Mouse (Mus musculus) ES-Bruce4 (cell line): ENCODE results near the gene Ccnk. TPM values are rescaled to one million over a fixed set of nuclear protein-coding genes. Genes with fewer than 3 reads are reported as not detected.

ENCODE experiments used
- H3K27ac ChIP-seq: 2 replicates; pipeline ENCODE4 v1.5.1; 2012; ENCODE audit warnings: low read length, inconsistent platforms; ENCODE audit not compliant: insufficient read depth
- H3K27me3 ChIP-seq: 2 replicates; pipeline ENCODE4 v1.6.1; 2012; ENCODE audit warnings: mild to moderate bottlenecking, low read length, inconsistent platforms; ENCODE audit not compliant: control insufficient read depth, poor library complexity, insufficient read depth, severe bottlenecking
- H3K36me3 ChIP-seq: 2 replicates; pipeline ENCODE4 v1.6.1; 2012; ENCODE audit warnings: inconsistent platforms, mild to moderate bottlenecking, low read length, moderate library complexity; ENCODE audit not compliant: control insufficient read depth, poor library complexity, insufficient read depth, severe bottlenecking
- H3K4me1 ChIP-seq: one replicate; pipeline ENCODE4 v1.8.1; 2011; ENCODE audit warnings: low read length; ENCODE audit not compliant: control insufficient read depth, insufficient read depth
- H3K4me3 ChIP-seq: 2 replicates; pipeline ENCODE4 v1.5.1; 2011; ENCODE audit warnings: low read depth, mild to moderate bottlenecking, low read length
- H3K9ac ChIP-seq: 2 replicates; pipeline ENCODE4 v1.6.1; 2012; ENCODE audit warnings: low read depth, mild to moderate bottlenecking, inconsistent platforms; ENCODE audit not compliant: poor library complexity, severe bottlenecking
- H3K9me3 ChIP-seq: replicated peaks from 2 replicates; pipeline ENCODE4 v1.6.1; 2012; ENCODE audit warnings: mild to moderate bottlenecking, low read length, inconsistent platforms; ENCODE audit not compliant: control insufficient read depth, poor library complexity, insufficient read depth, severe bottlenecking
- CTCF ChIP-seq: IDR thresholded peaks from one replicate; pipeline ENCODE4 v1.8.1; 2011; ENCODE audit warnings: low read depth, low read length
- EP300 ChIP-seq: IDR thresholded peaks from 2 replicates; pipeline ENCODE4 v1.6.1; 2011; ENCODE audit warnings: low read depth, low read length; ENCODE audit not compliant: insufficient read depth
- POLR2A ChIP-seq: IDR thresholded peaks from one replicate; pipeline ENCODE4 v1.8.1; 2011; ENCODE audit warnings: low read length; ENCODE audit not compliant: insufficient read depth
- polyA plus RNA-seq: library from polyadenylated mRNA; stranded (reverse); fragments of >200 nt; gene quantifications from 2 replicates; pipeline ENCODE4 v1.2.4, GENCODE M21; 2011; ENCODE audit warnings: low read depth; ENCODE audit not compliant: missing spikeins, insufficient read depth, insufficient read length

Gene Ccnk
- polyA plus RNA-seq, 1 experiment: 69.8 TPM

- Histone ChIP-seq H3K4me1 (peaks cover 5% of the 10 kb centered on the region), H3K27ac (no peak overlapping the region)
Observed at GRCm38 (mm10) chr12:108240953-108241588, 61.7 kb downstream of the Ccnk start.

DNA sequence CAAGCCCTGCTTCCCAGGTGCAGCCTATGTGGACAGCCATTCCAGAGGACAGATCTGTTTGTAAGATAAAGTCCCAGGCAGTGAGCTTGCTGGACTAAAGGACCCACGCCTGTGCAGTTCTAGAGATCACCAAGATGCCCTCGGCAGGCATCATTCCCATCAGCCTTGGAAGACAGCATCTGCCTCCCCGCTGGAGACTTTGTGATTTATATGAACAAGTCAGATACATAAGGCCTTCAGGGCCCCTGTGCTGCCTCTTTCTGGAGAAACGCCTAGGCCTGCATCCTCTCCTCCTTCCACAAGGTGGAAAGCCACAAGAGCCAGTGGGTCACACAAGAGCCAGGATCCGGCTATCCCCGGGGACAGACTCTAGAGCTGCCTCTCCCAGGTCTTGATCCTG, 62.2 kb downstream of the Ccnk start:
- no peak for TF ChIP-seq EP300
- no peak for TF ChIP-seq POLR2A
- no peak for TF ChIP-seq CTCF
- H3K4me1 ChIP-seq: peaks cover 3% of the 10 kb centered on the region
- H3K36me3 ChIP-seq: no peaks in the 10 kb centered on the region
- H3K9ac ChIP-seq: no peak overlapping the region
- no peak overlapping the region for H3K27ac ChIP-seq
- no peaks in the 10 kb centered on the region for H3K27me3 ChIP-seq
- no peaks in the 10 kb centered on the region for H3K9me3 ChIP-seq
- H3K4me3 ChIP-seq: no peak overlapping the region

More at GRCm38 (mm10) chr12:108240953-108241588, 61.7 kb downstream of the Ccnk start:
- H3K9me3 ChIP-seq: no peaks in the 10 kb centered on the region
- no peaks in the 10 kb centered on the region for H3K27me3 ChIP-seq
- no peak overlapping the region for H3K4me3 ChIP-seq
- TF ChIP-seq EP300 (no peak), POLR2A (no peak), CTCF (no peak)
- no peak overlapping the region for H3K9ac ChIP-seq
- H3K36me3 ChIP-seq: no peaks in the 10 kb centered on the region

DNA sequence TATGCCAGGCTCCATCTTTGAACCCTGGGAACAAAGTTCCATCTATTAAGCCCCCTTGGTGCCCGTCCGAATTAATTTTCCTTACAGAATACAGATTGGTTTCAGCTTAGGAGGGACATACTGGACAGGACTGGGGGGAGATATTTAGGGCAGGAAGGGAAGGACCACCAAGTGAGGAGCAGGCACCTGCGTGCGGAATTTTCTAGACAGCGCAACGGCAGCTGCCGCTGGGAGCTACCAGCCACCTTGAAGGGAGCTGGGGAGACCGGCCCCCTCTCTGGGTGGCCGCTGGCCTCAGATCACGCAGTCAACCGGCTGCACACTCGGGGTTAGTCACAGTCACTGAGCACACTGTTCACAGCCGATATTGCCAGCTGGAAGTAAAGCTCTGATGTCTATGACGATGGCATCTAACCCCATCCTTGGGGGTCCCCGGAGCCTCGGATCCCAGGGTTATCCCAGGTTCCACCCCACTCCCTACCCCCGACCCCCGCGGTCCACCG, 62.9 kb downstream of the Ccnk start:
- TF ChIP-seq POLR2A (no peak), EP300 (no peak), CTCF (no peak)
- Histone ChIP-seq H3K4me1 (no peaks in the 10 kb centered on the region), H3K27ac (no peak overlapping the region), H3K9me3 (no peaks in the 10 kb centered on the region), H3K27me3 (no peaks in the 10 kb centered on the region), H3K4me3 (no peak overlapping the region), H3K9ac (no peak overlapping the region), H3K36me3 (no peaks in the 10 kb centered on the region)

- no peak for TF ChIP-seq CTCF
- no peak for TF ChIP-seq EP300
- TF ChIP-seq POLR2A: no peak
- H3K27ac ChIP-seq: no peak overlapping the region
- H3K9ac ChIP-seq: no peak overlapping the region
- H3K4me1 ChIP-seq: no peaks in the 10 kb centered on the region
- H3K9me3 ChIP-seq: no peaks in the 10 kb centered on the region
- H3K36me3 ChIP-seq: no peaks in the 10 kb centered on the region
- H3K4me3 ChIP-seq: no peak overlapping the region
- no peaks in the 10 kb centered on the region for H3K27me3 ChIP-seq
Observed at GRCm38 (mm10) chr12:108244778-108245177, 65.4 kb downstream of the Ccnk start.

DNA sequence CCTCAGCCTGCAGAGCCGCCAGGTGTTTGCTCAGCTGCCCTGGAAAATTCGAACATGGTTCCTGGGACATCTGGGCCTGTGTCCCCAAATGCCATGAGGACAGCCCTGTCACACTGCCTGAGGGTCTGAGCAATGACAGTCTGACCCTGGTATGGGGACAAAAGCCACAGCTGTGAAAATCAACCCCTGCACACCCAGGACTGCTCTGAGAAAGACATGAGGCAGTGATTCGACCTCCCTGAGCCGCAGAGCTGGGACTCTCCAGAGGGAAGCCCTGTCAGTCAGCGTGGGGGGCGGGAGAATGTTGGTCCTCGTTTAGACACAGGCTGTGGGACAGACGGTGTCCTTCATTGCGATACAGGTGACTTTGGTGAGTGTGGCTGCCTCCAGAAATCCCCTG, 66.2 kb downstream of the Ccnk start:
- H3K27me3 ChIP-seq: no peaks in the 10 kb centered on the region
- no peak overlapping the region for H3K27ac ChIP-seq
- H3K4me3 ChIP-seq: no peak overlapping the region
- H3K9me3 ChIP-seq: no peaks in the 10 kb centered on the region
- H3K4me1 ChIP-seq: no peaks in the 10 kb centered on the region
- H3K9ac ChIP-seq: no peak overlapping the region
- no peak for TF ChIP-seq EP300
- no peak for TF ChIP-seq POLR2A
- TF ChIP-seq CTCF: no peak
- no peaks in the 10 kb centered on the region for H3K36me3 ChIP-seq

- Histone ChIP-seq H3K4me1 (no peaks in the 10 kb centered on the region), H3K27ac (no peak overlapping the region), H3K4me3 (no peak overlapping the region), H3K9me3 (no peaks in the 10 kb centered on the region), H3K36me3 (no peaks in the 10 kb centered on the region), H3K9ac (no peak overlapping the region), H3K27me3 (no peaks in the 10 kb centered on the region)
- no peak for TF ChIP-seq EP300
- TF ChIP-seq CTCF: no peak
- TF ChIP-seq POLR2A: no peak
Observed at GRCm38 (mm10) chr12:108246759-108247500, 67.6 kb downstream of the Ccnk start.
